Mouse (Mus musculus) CH12.LX (cell line): ENCODE data around the gene Adra1b. TPM values are rescaled to one million over a fixed set of nuclear protein-coding genes. Genes with fewer than 3 reads are reported as not detected.

Experiments used
- DNase-seq: peaks from one replicate; pipeline ENCODE4 v3.0.0-alpha.2; 2013; ENCODE audit errors: extremely low read depth
- H3K27ac ChIP-seq: 2 replicates; pipeline ENCODE4 v1.5.1; 2012; ENCODE audit warnings: low read depth, mild to moderate bottlenecking, control low read depth, moderate library complexity; ENCODE audit not compliant: insufficient read depth
- H3K27me3 ChIP-seq: replicated peaks from 2 replicates; pipeline ENCODE3; 2012; ENCODE audit warnings: inconsistent platforms
- H3K36me3 ChIP-seq, 2 experiments: replicated peaks in 1 of 2; 2 replicates each; pipeline versions ENCODE3 to v1.6.1; 2012; ENCODE audit warnings: inconsistent platforms in 1 of 2, low read length in 1 of 2, mild to moderate bottlenecking in 1 of 2, mixed read lengths in 1 of 2, moderate library complexity in 1 of 2; ENCODE audit not compliant: control insufficient read depth in 1 of 2, insufficient read depth in 1 of 2
- H3K4me1 ChIP-seq, 2 experiments: 2 replicates each; pipeline ENCODE4 v1.6.1; 2012; ENCODE audit warnings: inconsistent platforms in 1 of 2, moderate library complexity in 1 of 2; ENCODE audit not compliant: insufficient read depth in 2 of 2, control insufficient read depth in 1 of 2
- H3K4me2 ChIP-seq: 2 replicates; pipeline ENCODE4 v1.6.1; 2012; ENCODE audit warnings: low read depth, mild to moderate bottlenecking, control low read depth; ENCODE audit not compliant: poor library complexity, insufficient read depth, severe bottlenecking
- H3K4me3 ChIP-seq, 3 experiments: fragments of 150-350 bp in 1 of 3; sonication (generic) in 1 of 3; replicated peaks in 1 of 3; 2 replicates each; pipeline versions ENCODE3 to v1.5.1; 2011 to 2012; ENCODE audit warnings: low read depth in 2 of 3, low read length in 2 of 3, mild to moderate bottlenecking in 2 of 3, moderate library complexity in 2 of 3, control low read depth in 1 of 3, improper control_type of control experiment in 1 of 3, inconsistent platforms in 1 of 3, mixed read lengths in 1 of 3; ENCODE audit not compliant: poor library complexity in 1 of 3
- H3K79me2 ChIP-seq: replicated peaks from 2 replicates; pipeline ENCODE4 v1.6.1; 2012; ENCODE audit warnings: mild to moderate bottlenecking, moderate library complexity; ENCODE audit not compliant: control insufficient read depth, poor library complexity, insufficient read depth, severe bottlenecking; ENCODE audit errors: extremely low read depth
- H3K9ac ChIP-seq: 2 replicates; pipeline ENCODE4 v1.6.1; 2012; ENCODE audit warnings: low read depth, mild to moderate bottlenecking, control low read depth, moderate library complexity; ENCODE audit not compliant: insufficient read depth
- H3K9me3 ChIP-seq: replicated peaks from 2 replicates; pipeline ENCODE3; 2012; ENCODE audit warnings: low read length, inconsistent platforms, mixed read lengths
- ELF1 ChIP-seq: IDR thresholded peaks from 2 replicates; pipeline ENCODE4 v1.6.1; 2014; ENCODE audit warnings: low read depth, mild to moderate bottlenecking, inconsistent platforms, low read length, improper control_type of control experiment
- EP300 ChIP-seq: IDR thresholded peaks from 2 replicates; pipeline ENCODE4 v1.6.1; 2011; ENCODE audit warnings: low read length, improper control_type of control experiment
- HCFC1 ChIP-seq: IDR thresholded peaks from 2 replicates; pipeline ENCODE4 v1.6.1; 2012; ENCODE audit warnings: low read depth, mild to moderate bottlenecking, inconsistent platforms, low read length, improper control_type of control experiment
- JUND ChIP-seq: conservative IDR thresholded peaks from 2 replicates; pipeline ENCODE4 v1.6.1; 2011; ENCODE audit warnings: low read depth, low read length, improper control_type of control experiment
- KAT2A ChIP-seq: IDR thresholded peaks from 2 replicates; pipeline ENCODE4 v1.6.1; 2012; ENCODE audit warnings: low read length, improper control_type of control experiment, inconsistent platforms; ENCODE audit not compliant: insufficient replicate concordance
- MYC ChIP-seq: IDR thresholded peaks from 2 replicates; pipeline ENCODE4 v1.6.1; 2011; ENCODE audit warnings: low read depth, mild to moderate bottlenecking, improper control_type of control experiment, low read length
- NELFE ChIP-seq: IDR thresholded peaks from 2 replicates; pipeline ENCODE4 v1.6.1; 2011; ENCODE audit warnings: low read depth, low read length, improper control_type of control experiment
- NRF1 ChIP-seq: IDR thresholded peaks from 2 replicates; pipeline ENCODE4 v1.6.1; 2014; ENCODE audit warnings: low read depth, mild to moderate bottlenecking, inconsistent platforms, low read length, improper control_type of control experiment, moderate library complexity
- PAX5 ChIP-seq: IDR thresholded peaks from 2 replicates; pipeline ENCODE4 v1.6.1; 2012; ENCODE audit warnings: low read length, inconsistent platforms, mixed read lengths
- POLR2AphosphoS2 ChIP-seq: IDR thresholded peaks from 2 replicates; pipeline ENCODE4 v1.6.1; 2011; ENCODE audit warnings: low read depth, low read length, improper control_type of control experiment
- RAD21 ChIP-seq: IDR thresholded peaks from 2 replicates; pipeline ENCODE4 v1.6.1; 2011; ENCODE audit warnings: low read depth, mild to moderate bottlenecking, low read length, improper control_type of control experiment, moderate library complexity
- SIN3A ChIP-seq: IDR thresholded peaks from 2 replicates; pipeline ENCODE4 v1.6.1; 2012; ENCODE audit warnings: low read length, improper control_type of control experiment, inconsistent platforms
- TBP ChIP-seq: conservative IDR thresholded peaks from 2 replicates; pipeline ENCODE4 v1.6.1; 2011; ENCODE audit warnings: low read depth, low read length, improper control_type of control experiment
- TCF12 ChIP-seq: IDR thresholded peaks from 2 replicates; pipeline ENCODE4 v1.6.1; 2014; ENCODE audit warnings: low read depth, mild to moderate bottlenecking, inconsistent platforms, low read length, improper control_type of control experiment
- UBTF ChIP-seq: IDR thresholded peaks from 2 replicates; pipeline ENCODE4 v1.6.1; 2012; ENCODE audit warnings: low read depth, mild to moderate bottlenecking, inconsistent platforms, low read length, improper control_type of control experiment, moderate library complexity
- USF1 ChIP-seq: IDR thresholded peaks from 2 replicates; pipeline ENCODE4 v1.6.1; 2014; ENCODE audit warnings: low read depth, mild to moderate bottlenecking, inconsistent platforms, low read length, improper control_type of control experiment
- USF2 ChIP-seq: conservative IDR thresholded peaks from 2 replicates; pipeline ENCODE4 v1.6.1; 2011; ENCODE audit warnings: low read depth, low read length, improper control_type of control experiment
- ZNF384 ChIP-seq: IDR thresholded peaks from 2 replicates; pipeline ENCODE4 v1.6.1; 2012; ENCODE audit warnings: low read depth, low read length, improper control_type of control experiment, inconsistent platforms
- dilution Hi-C: fragments of 300-500 bp; cut with MboI; formaldehyde crosslinking; loops from 2 replicates; pipeline ENCODE4 v1.14.3; 2020; ENCODE audit warnings: low sequenced_read_pairs; ENCODE audit not compliant: extremely low pct_unique_long_range_greater_than_20kb, extremely low pct_ligation_motif_present
- in situ Hi-C: fragments of 300-500 bp; cut with MboI; formaldehyde crosslinking; loops from 3 replicates; pipeline ENCODE4 v1.14.3; 2019; ENCODE audit warnings: low sequenced_read_pairs, low pct_ligation_motif_present, low pct_unique_long_range_greater_than_20kb, mixed read lengths
- polyA plus RNA-seq: library from polyadenylated mRNA; unstranded; fragments of >175 nt; gene quantifications from 2 replicates; pipeline ENCODE4 v1.2.1, GENCODE M21; 2012; ENCODE audit warnings: low read depth; ENCODE audit not compliant: insufficient read length
- total RNA-seq, 2 experiments: library from RNA; depleted of rRNA; stranded (reverse); fragments of 300-350 nt in 1 of 2; fragments of >200 nt in 1 of 2; gene quantifications; 2 replicates each; pipeline ENCODE4 v1.2.3; 2012 to 2014

Adra1b gene
- total and polyA plus RNA-seq, 3 experiments = not detected

DNA sequence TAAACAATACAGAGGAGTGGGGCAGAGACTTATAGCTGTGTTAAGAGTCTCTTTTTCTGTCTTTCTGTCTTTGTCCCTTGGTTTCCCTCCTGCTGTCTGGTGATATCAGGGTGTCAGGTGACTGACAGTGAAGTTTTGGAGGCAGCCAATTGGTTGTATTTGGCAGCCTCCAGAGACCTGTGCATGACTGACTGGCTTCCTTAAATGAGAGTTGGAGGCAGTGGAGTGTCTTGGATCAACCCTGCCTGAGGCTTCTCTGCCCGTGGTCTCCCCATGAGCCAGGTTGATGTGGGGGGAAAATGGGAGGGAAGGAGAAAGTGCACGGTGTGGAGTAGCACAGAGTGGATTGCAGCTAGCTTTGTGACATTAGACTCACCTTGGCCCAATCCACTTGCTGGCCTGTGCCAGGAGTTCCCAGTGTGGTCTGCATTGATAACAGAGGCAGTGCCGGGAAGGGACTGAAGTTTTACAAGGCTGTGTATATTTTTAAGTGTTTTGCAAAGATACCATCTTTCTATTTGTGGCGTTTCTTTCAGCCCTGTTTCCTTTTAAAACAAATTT is 33.2 kb downstream of the Adra1b start:
- Histone ChIP-seq H3K4me1 (peaks cover 0 to 11% of the 10 kb centered on the region in 2 experiments; a peak in 2 of 4 replicates), H3K9me3 (no peaks in the 10 kb centered on the region), H3K79me2 (no peaks in the 10 kb centered on the region), H3K9ac (no peak overlapping the region), H3K36me3 (no peaks in the 10 kb centered on the region), H3K4me2 (no peak overlapping the region), H3K27me3 (no peaks in the 10 kb centered on the region), H3K27ac (no peak overlapping the region), H3K4me3 (no peak overlapping the region)
- no peak for DNase-seq
- in situ Hi-C loops = no loop called here
- TF ChIP-seq RAD21 (no peak), NRF1 (no peak), NELFE (no peak), HCFC1 (no peak), KAT2A (no peak), PAX5 (no peak), ZNF384 (no peak)
- dilution Hi-C loops = no loop called here

DNA sequence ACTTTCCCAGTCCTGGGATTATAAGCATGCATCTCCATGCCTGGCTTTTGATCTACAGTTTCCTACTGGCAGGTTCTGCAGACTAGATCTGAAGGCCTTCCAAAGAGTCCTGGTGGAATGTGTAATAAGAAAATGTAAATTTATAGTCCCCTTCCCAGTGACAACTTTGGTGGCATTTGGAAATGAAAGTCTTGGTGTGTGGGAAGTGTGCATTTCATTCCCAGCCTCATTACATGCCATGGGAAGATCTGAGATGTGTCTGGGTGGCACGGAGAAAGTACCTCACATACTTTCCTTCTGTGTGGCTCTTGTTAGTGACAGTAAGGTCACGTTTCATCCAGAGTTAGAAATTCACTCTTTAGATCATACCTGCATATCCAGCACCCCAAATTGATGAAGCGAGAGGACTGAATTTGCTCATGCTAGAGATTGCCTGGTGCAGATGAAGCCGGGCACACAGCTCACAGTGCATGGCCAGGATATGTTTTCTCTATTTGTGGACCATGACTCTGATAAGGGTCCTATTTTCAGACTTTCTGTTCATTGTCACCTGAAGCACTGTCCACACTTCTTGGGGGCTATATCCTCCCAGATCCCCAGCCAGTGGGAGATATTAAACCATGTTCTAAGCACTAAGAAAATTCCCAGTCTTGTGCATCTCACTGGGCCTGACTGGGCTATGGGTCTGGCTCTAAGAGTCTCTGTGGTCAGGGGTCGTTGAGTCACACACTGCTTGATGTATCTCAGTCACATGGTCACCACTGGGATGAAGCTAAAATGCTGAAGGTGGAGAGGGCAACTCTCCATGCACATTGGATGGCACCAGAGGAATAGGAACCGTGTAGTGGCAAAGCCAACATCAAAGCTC is 35.5 kb downstream of the Adra1b start:
- H3K36me3 ChIP-seq = no peaks in the 10 kb centered on the region
- no peak overlapping the region for H3K27ac ChIP-seq
- in situ Hi-C loops (no loop called here), dilution Hi-C loops (no loop called here)
- H3K79me2 ChIP-seq = no peaks in the 10 kb centered on the region
- DNase-seq = no peak
- no peak overlapping the region for H3K9ac ChIP-seq
- H3K4me3 ChIP-seq = no peak overlapping the region
- no peak overlapping the region for H3K4me2 ChIP-seq
- TF ChIP-seq PAX5 (no peak), ELF1 (no peak), EP300 (no peak), KAT2A (no peak), POLR2AphosphoS2 (no peak), SIN3A (no peak), JUND (no peak), UBTF (no peak), MYC (no peak), USF2 (no peak), TCF12 (no peak), TBP (no peak), USF1 (no peak)
- no peaks in the 10 kb centered on the region for H3K27me3 ChIP-seq
- peaks cover 0 to 14% of the 10 kb centered on the region in 2 experiments; a peak in 2 of 4 replicates for H3K4me1 ChIP-seq
- H3K9me3 ChIP-seq = no peaks in the 10 kb centered on the region
